Mouse (Mus musculus): ENCODE data around the gene Pde1c.

GRCm38 (mm10) chr6:56367257-56367656 lies 201.6 kb downstream of the Pde1c start:
- TF ChIP-seq CTCF (IDR thresholded peaks at IDR 0.05; ENCODE audit: control insufficient read depth, insufficient read depth, low read length), result no peak
- no peak for TF ChIP-seq POLR2A (IDR thresholded peaks at IDR 0.05; ENCODE audit: borderline replicate concordance, control insufficient read depth, low read depth, low read length)
